Mouse (Mus musculus): ENCODE measurements around the gene Jup.
"Not testable (repeated sequence)": the region's sequence is repeated elsewhere in the genome, so short reads cannot be mapped to it uniquely, and the experiment has no call there.

The Jup gene

GRCm38 (mm10) chr11:100355151-100355951 is 42.2 kb downstream of the Jup start:
- peak; percentile 52 for DNase-seq

GRCm38 (mm10) chr11:100352076-100352857 is 45.3 kb downstream of the Jup start:
- DNase-seq = peak; percentile 53

GRCm38 (mm10) chr11:100344269-100344668 is 53.3 kb downstream of the Jup start:
- no peak for DNase-seq

- DNase-seq = no peak
These were observed 61.8 kb downstream of the Jup start for GRCm38 (mm10) chr11:100335731-100336130.

- no peak for DNase-seq
These were observed 63.6 kb downstream of the Jup start, which contains the start of gene Gast for GRCm38 (mm10) chr11:100333944-100334457. Gene Gast, plus strand, starts transcription at chr11:100334407.

GRCm38 (mm10) chr11:100332766-100333515 is 64.6 kb downstream of the Jup start:
- DNase-seq = peak; percentile 71

- DNase-seq = not testable (repeated sequence)
These were observed 66.7 kb downstream of the Jup start for GRCm38 (mm10) chr11:100330816-100331375.

GRCm38 (mm10) chr11:100330235-100330634 is 67.3 kb downstream of the Jup start:
- DNase-seq = peak; percentile 46

- DNase-seq = no peak
These were observed 69.8 kb downstream of the Jup start for GRCm38 (mm10) chr11:100327761-100328160.

- DNase-seq = no peak
These were observed 70.2 kb downstream of the Jup start for GRCm38 (mm10) chr11:100327316-100327715.

GRCm38 (mm10) chr11:100325062-100325629 is 72.4 kb downstream of the Jup start:
- DNase-seq = no peak

- peak; percentile 53 for DNase-seq
These were observed 74.0 kb downstream of the Jup start for GRCm38 (mm10) chr11:100323578-100323977.

- DNase-seq = no peak
These were observed 74.8 kb downstream of the Jup start for GRCm38 (mm10) chr11:100322591-100323258.

- not testable (repeated sequence) for DNase-seq
These were observed 75.9 kb downstream of the Jup start for GRCm38 (mm10) chr11:100321479-100322305.

- DNase-seq = not testable (repeated sequence)
These were observed 76.7 kb downstream of the Jup start for GRCm38 (mm10) chr11:100320701-100321410.

- DNase-seq = peak; percentile 96
These were observed 77.4 kb downstream of the Jup start for GRCm38 (mm10) chr11:100320172-100320630.

GRCm38 (mm10) chr11:100319492-100320171 is 77.9 kb downstream of the Jup start, which contains the start of gene Eif1:
Gene Eif1, plus strand, starts transcription at chr11:100319885.
- DNase-seq = peak; percentile 100

Data from right cerebral cortex, adult 18-20 months (tissue).